Mouse (Mus musculus): ENCODE results near the gene Stx16.

DNA sequence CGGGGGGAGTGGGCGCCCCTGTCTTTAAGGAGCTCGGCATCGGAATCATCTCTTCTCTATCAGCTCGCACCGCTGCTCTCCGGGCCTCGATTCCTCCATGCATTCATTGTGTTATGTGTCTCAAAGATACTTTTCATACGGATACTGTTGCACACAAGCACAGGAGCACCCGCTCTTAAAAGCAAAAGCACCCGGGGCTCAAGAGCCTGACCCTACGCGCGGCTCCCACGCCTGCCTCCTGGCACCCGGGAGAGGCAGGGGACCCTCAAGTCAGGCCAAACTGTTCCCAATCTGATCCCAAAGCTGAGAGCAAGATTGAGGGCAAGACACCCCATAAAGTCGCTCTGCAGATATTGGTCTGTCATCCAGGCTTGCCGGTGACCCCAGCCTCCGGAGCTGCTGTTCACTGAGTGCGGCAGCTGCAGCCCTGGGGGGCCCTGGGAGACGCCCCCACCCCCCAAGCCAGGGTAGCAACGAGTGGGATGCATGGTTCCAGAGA lies 987 bp upstream of the Stx16 start:
- no peak for TF ChIP-seq CTCF (IDR thresholded peaks at IDR 0.05; ENCODE audit: insufficient read depth, low read depth, low read length)
- no peak for TF ChIP-seq POLR2A (IDR thresholded peaks at IDR 0.05; ENCODE audit: insufficient read depth, low read depth, low read length)

Data from olfactory bulb, adult 2 months (tissue).